Mouse (Mus musculus) heart, embryonic 16.5 days (tissue): ENCODE measurements around the gene Prkar2b. TPM values are rescaled to one million over a fixed set of nuclear protein-coding genes. Genes with fewer than 3 reads are reported as not detected.

Experiments
- ATAC-seq: fragments of 200-750 bp; cut with Nextera tagmentation; replicated peaks from 2 replicates; pipeline ENCODE4 v1.8.0; 2017; ENCODE audit warnings: moderate number of reproducible peaks; ENCODE audit not compliant: insufficient read depth, low FRiP score; ENCODE audit errors: extremely low read depth
- H3K27ac ChIP-seq: fragments of 300-500 bp; sonication (generic); 2 replicates; pipeline ENCODE4 v1.5.1; 2014; ENCODE audit warnings: mild to moderate bottlenecking, low read length, control low read depth, moderate library complexity
- H3K27me3 ChIP-seq: fragments of 300-500 bp; sonication (generic); 2 replicates; pipeline ENCODE4 v1.6.1; 2014; ENCODE audit warnings: low read length, mixed read lengths; ENCODE audit not compliant: control insufficient read depth, insufficient read depth
- H3K36me3 ChIP-seq: fragments of 300-500 bp; sonication (generic); 2 replicates; pipeline ENCODE4 v1.6.1; 2014; ENCODE audit not compliant: control insufficient read depth, insufficient read depth
- H3K4me1 ChIP-seq: fragments of 300-500 bp; sonication (generic); 2 replicates; pipeline ENCODE4 v1.6.1; 2014; ENCODE audit warnings: low read length, mixed read lengths; ENCODE audit not compliant: control insufficient read depth, insufficient read depth
- H3K4me2 ChIP-seq: fragments of 300-500 bp; sonication (generic); 2 replicates; pipeline ENCODE4 v1.6.1; 2014; ENCODE audit warnings: low read depth, mild to moderate bottlenecking, control low read depth, low read length
- H3K4me3 ChIP-seq: fragments of 300-500 bp; sonication (generic); 2 replicates; pipeline ENCODE4 v1.5.1; 2014; ENCODE audit warnings: mild to moderate bottlenecking, control low read depth, low read length
- H3K9ac ChIP-seq: fragments of 300-500 bp; sonication (generic); 2 replicates; pipeline ENCODE4 v1.6.1; 2014; ENCODE audit warnings: low read length, control low read depth
- H3K9me3 ChIP-seq: fragments of 300-500 bp; sonication (generic); replicated peaks from 2 replicates; pipeline ENCODE4 v1.6.1; 2016; ENCODE audit warnings: low read length; ENCODE audit not compliant: control insufficient read depth
- WGBS: fragments of 180-500 bp; shearing (Covaris S2); extraction: QIAGEN DNeasy Blood & Tissue Kit; methylation state at CpG from one replicate; pipeline ENCODE4 v1.1.7; 2014; 5-methylcytosine and 5-hydroxymethylcytosine counted together
- polyA plus RNA-seq: library from polyadenylated mRNA; unstranded; fragments of >200 nt; fragmentation: Nextera tagmentation; extraction: Ambion mirVana; gene quantifications from 2 replicates; pipeline ENCODE4 v1.2.1, GENCODE M21; 2015

Prkar2b gene
- polyA plus RNA-seq, 1 experiment from 2014 or later: 9.4 TPM

DNA sequence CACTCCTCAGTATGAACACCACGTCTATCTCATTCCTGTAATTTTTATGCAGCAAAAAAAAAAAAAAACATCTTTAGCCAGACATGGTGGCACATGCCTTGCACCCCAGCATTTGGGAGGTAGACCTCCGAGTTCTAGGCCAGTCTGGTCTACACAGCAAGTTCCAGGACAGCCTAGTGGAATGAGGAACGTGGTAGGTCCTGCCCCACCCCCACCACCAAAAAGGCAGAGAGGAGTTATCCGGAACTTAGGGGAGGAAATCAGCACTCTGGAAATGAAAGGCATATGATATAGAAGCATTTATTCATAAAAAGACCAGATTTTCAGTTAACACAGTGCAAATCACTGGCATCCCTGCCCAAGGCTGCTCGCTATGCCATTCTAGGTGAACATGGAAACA is 52.4 kb downstream of the Prkar2b start:
- Histone ChIP-seq H3K9ac (no peak overlapping the region), H3K4me1 (no peaks in the 10 kb centered on the region), H3K27me3 (no peaks in the 10 kb centered on the region), H3K4me2 (no peak overlapping the region), H3K4me3 (no peak overlapping the region), H3K27ac (no peak overlapping the region), H3K36me3 (no peaks in the 10 kb centered on the region), H3K9me3 (no peaks in the 10 kb centered on the region; the same call in 1 of the 2 replicates)
- WGBS: 65% methylated on average over 5 of the region's 5 CpGs
- no peak for ATAC-seq

- 82% methylated on average over 4 of the region's 4 CpGs for WGBS
- Histone ChIP-seq H3K27ac (no peak overlapping the region), H3K9me3 (no peaks in the 10 kb centered on the region; the same call in 1 of the 2 replicates), H3K36me3 (no peaks in the 10 kb centered on the region), H3K4me1 (no peaks in the 10 kb centered on the region), H3K27me3 (no peaks in the 10 kb centered on the region), H3K9ac (no peak overlapping the region), H3K4me3 (no peak overlapping the region), H3K4me2 (no peak overlapping the region)
- no peak for ATAC-seq
These were observed 53.5 kb downstream of the Prkar2b start for GRCm38 (mm10) chr12:32007646-32008045.

DNA sequence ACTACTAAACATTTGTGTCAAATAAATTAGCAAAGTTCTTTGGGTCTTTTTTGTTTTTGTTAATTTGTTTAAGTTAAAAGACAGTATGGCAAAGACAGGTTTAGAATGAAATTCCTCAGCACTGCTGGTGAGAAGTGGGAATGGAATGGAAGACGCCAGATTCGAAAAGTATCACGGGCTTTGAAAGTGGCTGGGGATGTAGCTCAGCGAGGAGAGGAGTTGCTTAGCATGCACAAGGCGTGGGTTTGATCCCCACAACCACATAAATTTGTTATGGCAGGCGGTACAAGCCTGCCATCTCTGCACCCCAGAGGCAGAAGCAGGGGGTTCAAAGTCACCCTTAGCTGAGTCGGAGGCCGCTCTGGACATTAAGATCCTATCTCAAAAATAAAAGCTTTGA is 54.1 kb downstream of the Prkar2b start:
- Histone ChIP-seq H3K4me2 (no peak overlapping the region), H3K27me3 (no peaks in the 10 kb centered on the region), H3K27ac (no peak overlapping the region), H3K9ac (no peak overlapping the region), H3K9me3 (no peaks in the 10 kb centered on the region; the same call in 1 of the 2 replicates), H3K36me3 (no peaks in the 10 kb centered on the region), H3K4me3 (no peak overlapping the region), H3K4me1 (no peaks in the 10 kb centered on the region)
- ATAC-seq: no peak
- 83% methylated on average over 8 of the region's 8 CpGs for WGBS

GRCm38 (mm10) chr12:32006391-32006929 is 54.6 kb downstream of the Prkar2b start:
- H3K4me3 ChIP-seq: no peak overlapping the region
- no peaks in the 10 kb centered on the region for H3K36me3 ChIP-seq
- WGBS: 80% methylated on average over 10 of the region's 10 CpGs
- H3K27me3 ChIP-seq: no peaks in the 10 kb centered on the region
- H3K4me1 ChIP-seq: no peaks in the 10 kb centered on the region
- H3K9me3 ChIP-seq: no peaks in the 10 kb centered on the region; the same call in 1 of the 2 replicates
- ATAC-seq: no peak
- H3K4me2 ChIP-seq: no peak overlapping the region
- H3K27ac ChIP-seq: no peak overlapping the region
- no peak overlapping the region for H3K9ac ChIP-seq

DNA sequence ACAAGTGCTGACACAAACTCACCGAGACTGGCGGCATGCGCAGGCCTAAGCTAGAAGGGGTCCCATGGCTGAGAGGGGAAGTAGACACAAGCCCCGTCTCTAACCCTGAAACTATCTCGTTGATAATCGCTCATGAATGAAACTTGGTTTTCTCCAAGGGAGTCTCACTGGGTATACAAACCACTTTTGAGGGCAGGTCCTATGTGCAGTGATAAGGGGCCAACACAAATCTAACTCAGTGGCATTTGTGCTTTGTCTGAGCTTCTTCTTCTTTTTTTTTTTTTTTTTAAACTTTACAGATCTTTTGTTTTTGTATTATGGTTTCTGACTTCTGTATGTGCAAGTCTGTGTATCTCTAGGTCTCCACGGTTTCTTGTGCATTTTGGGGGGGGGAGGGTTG is 60.6 kb downstream of the Prkar2b start:
- no peaks in the 10 kb centered on the region for H3K9me3 ChIP-seq
- H3K4me2 ChIP-seq: no peak overlapping the region
- 78% methylated on average over 7 of the region's 7 CpGs for WGBS
- H3K36me3 ChIP-seq: no peaks in the 10 kb centered on the region
- no peak for ATAC-seq
- no peak overlapping the region for H3K9ac ChIP-seq
- H3K27me3 ChIP-seq: no peaks in the 10 kb centered on the region
- peaks cover 26% of the 10 kb centered on the region for H3K4me1 ChIP-seq
- H3K4me3 ChIP-seq: no peak overlapping the region
- no peak overlapping the region for H3K27ac ChIP-seq

GRCm38 (mm10) chr12:31998706-31999105 is 62.4 kb downstream of the Prkar2b start:
- Histone ChIP-seq H3K9ac (no peak overlapping the region), H3K27ac (no peak overlapping the region), H3K27me3 (no peaks in the 10 kb centered on the region), H3K36me3 (no peaks in the 10 kb centered on the region), H3K4me3 (no peak overlapping the region), H3K4me1 (peaks cover 26% of the 10 kb centered on the region), H3K4me2 (no peak overlapping the region), H3K9me3 (no peaks in the 10 kb centered on the region)
- no peak for ATAC-seq
- WGBS: 64% methylated on average over 5 of the region's 5 CpGs

DNA sequence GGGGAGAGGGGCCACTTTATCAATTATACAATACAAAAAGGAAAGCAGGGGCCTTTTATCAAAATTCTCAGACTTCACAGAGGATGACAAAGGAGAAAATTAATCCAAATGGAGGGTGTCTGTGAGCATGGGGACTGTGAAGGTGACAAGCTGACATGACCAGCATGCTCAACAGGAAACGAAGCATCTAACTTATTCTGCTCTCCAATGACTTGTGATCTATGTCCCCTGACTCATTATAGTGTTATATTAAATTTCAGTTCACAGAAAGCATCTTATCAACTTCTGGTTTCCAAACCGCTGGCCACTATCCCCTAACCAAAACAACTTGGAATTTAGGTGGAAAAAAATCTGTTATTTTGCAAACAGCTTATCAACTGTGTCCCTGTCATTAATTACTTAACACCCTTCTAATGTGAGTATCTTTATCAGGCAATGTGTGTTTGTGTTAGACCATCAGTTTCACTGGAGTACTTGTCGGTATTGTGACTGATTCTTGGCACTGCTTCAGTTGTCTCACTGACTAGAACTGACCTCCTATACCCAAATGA is 63.7 kb downstream of the Prkar2b start:
- Histone ChIP-seq H3K27me3 (no peaks in the 10 kb centered on the region), H3K27ac (no peak overlapping the region), H3K4me1 (peaks cover 26% of the 10 kb centered on the region), H3K4me2 (no peak overlapping the region), H3K9ac (no peak overlapping the region), H3K36me3 (no peaks in the 10 kb centered on the region), H3K4me3 (no peak overlapping the region), H3K9me3 (no peaks in the 10 kb centered on the region)
- WGBS: 21% methylated on average over 3 of the region's 3 CpGs
- ATAC-seq: no peak

DNA sequence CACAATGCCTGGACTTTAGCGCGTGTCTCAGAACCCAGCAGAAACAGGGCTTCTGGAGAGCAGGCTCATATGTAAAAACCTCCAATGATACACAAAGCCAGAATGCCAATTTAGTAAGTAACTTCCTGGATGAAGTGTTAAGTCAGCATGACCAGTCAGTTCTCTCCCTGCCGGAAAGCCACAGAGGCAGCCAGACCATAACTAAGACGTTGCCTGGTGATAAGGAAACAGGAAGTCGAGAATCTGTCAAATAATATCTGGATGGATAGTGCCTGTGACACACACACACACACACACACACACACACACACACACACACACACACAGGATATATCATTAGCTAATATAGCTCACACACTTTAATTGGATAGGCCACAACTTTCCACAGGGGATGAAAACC is 64.2 kb downstream of the Prkar2b start:
- no peaks in the 10 kb centered on the region for H3K27me3 ChIP-seq
- no peak; the same call in 1 of the 2 replicates for ATAC-seq
- H3K4me3 ChIP-seq: no peak overlapping the region
- no peak overlapping the region for H3K9ac ChIP-seq
- H3K27ac ChIP-seq: no peak overlapping the region
- 35% methylated on average over 5 of the region's 5 CpGs for WGBS
- H3K4me1 ChIP-seq: peaks cover 26% of the 10 kb centered on the region
- no peak overlapping the region for H3K4me2 ChIP-seq
- no peaks in the 10 kb centered on the region for H3K36me3 ChIP-seq
- no peaks in the 10 kb centered on the region for H3K9me3 ChIP-seq

DNA sequence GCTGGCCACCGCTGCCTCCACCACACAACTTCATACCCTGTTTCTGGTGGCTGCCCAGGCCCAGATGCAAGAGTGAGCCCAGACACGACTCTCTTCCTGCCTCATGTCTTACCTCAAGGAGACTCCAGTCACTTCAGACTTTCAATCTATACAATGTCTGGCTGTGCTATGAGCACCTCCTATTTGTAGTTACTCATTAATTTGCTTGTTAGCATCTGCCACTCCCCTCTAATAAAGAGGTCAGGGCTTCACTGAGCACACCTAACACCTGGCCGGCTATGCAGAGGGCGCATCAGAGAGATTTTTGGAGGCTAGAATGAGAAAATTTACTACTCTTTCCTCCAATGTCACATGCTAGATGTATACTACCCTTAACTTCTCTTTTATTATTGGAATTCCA is 70.5 kb downstream of the Prkar2b start:
- no peaks in the 10 kb centered on the region for H3K27me3 ChIP-seq
- H3K27ac ChIP-seq: no peak overlapping the region
- H3K9ac ChIP-seq: no peak overlapping the region
- H3K9me3 ChIP-seq: no peaks in the 10 kb centered on the region
- H3K4me1 ChIP-seq: no peaks in the 10 kb centered on the region
- H3K36me3 ChIP-seq: no peaks in the 10 kb centered on the region
- ATAC-seq: no peak
- no peak overlapping the region for H3K4me2 ChIP-seq
- 85% methylated on average over 4 of the region's 4 CpGs for WGBS
- H3K4me3 ChIP-seq: no peak overlapping the region
